Mouse (Mus musculus) G1E (cell line): Measurements from ENCODE around the gene AI661453.

ENCODE experiments used
- CTCF ChIP-seq: IDR thresholded peaks from 2 replicates; pipeline ENCODE4 v1.5.1; 2012; ENCODE audit warnings: low read depth, low read length, inconsistent platforms, mixed read lengths
- GATA1 ChIP-seq: IDR thresholded peaks from 2 replicates; pipeline ENCODE4 v1.6.1; 2012; ENCODE audit warnings: borderline replicate concordance, low read length, inconsistent platforms, mixed read lengths
- TAL1 ChIP-seq: conservative IDR thresholded peaks from 2 replicates; pipeline ENCODE4 v1.6.1; 2012; ENCODE audit warnings: low read depth, low read length, inconsistent platforms, mixed read lengths

GRCm38 (mm10) chr17:47446561-47446960 lies 10.1 kb downstream of the AI661453 start:
- TF ChIP-seq GATA1 = no peak
- TF ChIP-seq CTCF = no peak
- TF ChIP-seq TAL1 = no peak
